Mouse (Mus musculus) ES-E14 (cell line): ENCODE data around the gene Btbd11.

Source experiments
- CHD2 ChIP-seq: IDR thresholded peaks from 2 replicates; pipeline ENCODE4 v1.6.1; 2014; ENCODE audit warnings: mild to moderate bottlenecking, low read depth, low read length, inconsistent platforms
- MAFK ChIP-seq: IDR thresholded peaks from 2 replicates; pipeline ENCODE4 v1.6.1; 2014; ENCODE audit warnings: mild to moderate bottlenecking, low read depth, low read length, inconsistent platforms; ENCODE audit not compliant: insufficient read depth
- ZC3H11A ChIP-seq: IDR thresholded peaks from 2 replicates; pipeline ENCODE4 v1.6.1; 2012; ENCODE audit warnings: low read depth, mild to moderate bottlenecking, inconsistent platforms, low read length, borderline replicate concordance
- ZNF384 ChIP-seq: IDR thresholded peaks from 2 replicates; pipeline ENCODE4 v1.6.1; 2012; ENCODE audit warnings: low read depth, low read length, inconsistent platforms

DNA sequence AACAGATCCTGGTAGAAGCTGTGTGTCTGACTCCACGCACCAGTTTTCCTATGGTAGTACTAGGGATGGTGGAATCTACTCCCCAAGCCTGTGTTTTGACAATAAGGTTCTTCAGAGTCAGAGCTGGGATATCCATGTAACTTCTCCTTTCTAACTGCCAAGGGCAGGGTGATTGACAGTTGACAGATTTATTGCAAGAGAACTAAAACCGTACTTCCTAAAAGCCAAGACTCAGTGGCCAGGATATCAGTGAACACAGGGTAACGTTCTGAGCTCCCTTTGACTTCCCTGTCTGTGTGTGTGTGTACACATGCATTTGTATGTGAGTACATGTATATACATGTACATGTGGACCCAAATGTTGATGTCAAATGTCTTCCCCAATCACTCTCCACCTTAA is 201.1 kb downstream of the Btbd11 start:
- TF ChIP-seq CHD2 (no peak), ZC3H11A (no peak), MAFK (no peak), ZNF384 (no peak)
